ENCODE assay signal across 8 mouse cellular contexts in the genomic region with DNA sequence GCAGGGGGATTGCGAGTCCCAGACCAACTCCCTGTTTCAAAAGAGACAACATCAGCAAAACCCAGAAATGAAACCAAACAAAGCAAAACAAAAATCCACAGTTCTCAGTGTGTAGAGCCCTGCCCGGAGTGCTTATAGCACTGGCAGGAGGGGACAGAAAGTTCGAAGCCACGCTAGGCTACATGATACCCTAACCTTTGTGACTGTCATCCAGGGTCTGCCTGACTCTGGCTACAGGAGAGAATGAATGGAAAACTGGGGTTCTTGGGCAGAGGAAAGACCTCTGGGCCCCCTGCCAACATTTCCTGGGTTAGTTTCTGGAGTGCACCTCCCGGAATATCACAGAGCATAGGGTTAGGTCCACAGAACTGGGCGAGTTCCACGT. TPM values are rescaled to one million over a fixed set of nuclear protein-coding genes. Genes with fewer than 3 reads are reported as not detected.
A peak's percentile ranks its signal among the peaks of the same experiment; 100 is the strongest.
DNase-seq lines count a peak whose midpoint lies in the region; ATAC-seq and TF ChIP-seq lines count a peak whose summit lies in the region.

No protein-coding gene starts in this region.

- TF ChIP-seq EP300 in liver, postnatal 0 days (IDR thresholded peaks at IDR 0.05; ENCODE audit: low read depth) = no peak
- TF ChIP-seq EP300 in stomach, postnatal 0 days (optimal IDR thresholded peaks at IDR 0.05) = no peak

- no peak for DNase-seq in spleen, adult 2 months (ENCODE audit: low read depth in 1 of 2, low spot score in 2 of 2)
- DNase-seq in spleen, postnatal 4 days (ENCODE audit: low spot score in 2 of 2) = no peak
- no peak for DNase-seq in embryonic facial prominence, embryonic 11.5 days (ENCODE audit: low spot score)
- no peak for DNase-seq in liver, postnatal 0 days
- no peak for DNase-seq in stomach, postnatal 0 days (ENCODE audit: low spot score)
- DNase-seq in embryo, embryonic 10 days (ENCODE audit: low spot score) = no peak
- DNase-seq in spleen, adult 12 weeks (ENCODE audit: low spot score) = no peak

- no peaks in the 10 kb centered on the region for H3K36me3 ChIP-seq in spleen, adult 2 months (ENCODE audit: control insufficient read depth, insufficient read depth, low read length)
- H3K36me3 ChIP-seq in embryonic facial prominence, embryonic 11.5 days (replicated peaks; ENCODE audit: control insufficient read depth, insufficient read depth, low read depth, low read length) = peaks cover 2% of the 10 kb centered on the region
- H3K36me3 ChIP-seq in hindbrain, embryonic 12.5 days = peaks cover 31% of the 10 kb centered on the region
- H3K36me3 ChIP-seq in liver, postnatal 0 days (replicated peaks; ENCODE audit: insufficient read depth, low read length) = 0 out of 2 replicates have a peak, but pooled peaks cover 5% of the 10 kb centered on the region
- H3K36me3 ChIP-seq in stomach, postnatal 0 days (ENCODE audit: control insufficient read depth, insufficient read depth, low read length) = peaks cover under 1% of the 10 kb centered on the region; the same call in 1 of the 2 replicates

- 32% methylated on average over 7 of the region's 7 CpGs for WGBS in spleen, adult 2 months
- WGBS in embryonic facial prominence, embryonic 11.5 days = 70% methylated on average over 7 of the region's 7 CpGs
- WGBS in hindbrain, embryonic 12.5 days = 67% methylated on average over 7 of the region's 7 CpGs
- 41% methylated on average over 7 of the region's 7 CpGs for WGBS in liver, postnatal 0 days (ENCODE audit: insufficient replicate concordance)
- WGBS in stomach, postnatal 0 days = 41% methylated on average over 7 of the region's 7 CpGs

- H3K9me3 ChIP-seq in embryonic facial prominence, embryonic 11.5 days (replicated peaks; ENCODE audit: control insufficient read depth, low read length) = no peaks in the 10 kb centered on the region
- H3K9me3 ChIP-seq in hindbrain, embryonic 12.5 days (replicated peaks) = no peaks in the 10 kb centered on the region
- H3K9me3 ChIP-seq in liver, postnatal 0 days (ENCODE audit: low read length) = no peaks in the 10 kb centered on the region
- no peaks in the 10 kb centered on the region for H3K9me3 ChIP-seq in stomach, postnatal 0 days (ENCODE audit: control insufficient read depth, low read length)

- peak overlapping the region; percentile 74 for H3K4me2 ChIP-seq in embryonic facial prominence, embryonic 11.5 days (ENCODE audit: low read depth, low read length)
- H3K4me2 ChIP-seq in hindbrain, embryonic 12.5 days (replicated peaks) = peak overlapping the region; percentile 76
- H3K4me2 ChIP-seq in liver, postnatal 0 days (ENCODE audit: low read depth, low read length) = peak overlapping the region; percentile 93
- H3K4me2 ChIP-seq in stomach, postnatal 0 days (replicated peaks; ENCODE audit: low read depth) = peak overlapping the region; percentile 81

- peak overlapping the region; percentile 91 for H3K4me3 ChIP-seq in spleen, adult 2 months (ENCODE audit: extremely low read depth, insufficient read depth, insufficient read length)
- peak overlapping the region; percentile 79 for H3K4me3 ChIP-seq in embryonic facial prominence, embryonic 11.5 days (ENCODE audit: low read depth, low read length)
- peak overlapping the region; percentile 69 for H3K4me3 ChIP-seq in hindbrain, embryonic 12.5 days
- peak overlapping the region; percentile 80 for H3K4me3 ChIP-seq in liver, postnatal 0 days (ENCODE audit: low read depth, low read length)
- peak overlapping the region; percentile 76 for H3K4me3 ChIP-seq in stomach, postnatal 0 days (ENCODE audit: low read depth, low read length)

- no peak for TF ChIP-seq POLR2A in spleen, adult 2 months (IDR thresholded peaks at IDR 0.05; ENCODE audit: low read depth, low read length)

- H3K27ac ChIP-seq in spleen, adult 2 months (ENCODE audit: insufficient read depth, low read length) = peak overlapping the region; percentile 87
- peak overlapping the region; percentile 79 for H3K27ac ChIP-seq in embryonic facial prominence, embryonic 11.5 days (replicated peaks; ENCODE audit: low read depth, low read length)
- peak overlapping the region; percentile 92 for H3K27ac ChIP-seq in hindbrain, embryonic 12.5 days
- H3K27ac ChIP-seq in liver, postnatal 0 days (ENCODE audit: low read depth) = peak overlapping the region; percentile 91
- H3K27ac ChIP-seq in stomach, postnatal 0 days (replicated peaks) = peak overlapping the region; percentile 86

- peak overlapping the region; percentile 85 for H3K9ac ChIP-seq in embryonic facial prominence, embryonic 11.5 days (replicated peaks; ENCODE audit: low read length)
- peak overlapping the region; percentile 86 for H3K9ac ChIP-seq in hindbrain, embryonic 12.5 days
- peak overlapping the region; percentile 73 for H3K9ac ChIP-seq in liver, postnatal 0 days (replicated peaks)
- peak overlapping the region; percentile 61 for H3K9ac ChIP-seq in stomach, postnatal 0 days (ENCODE audit: low read length)

- no peak for TF ChIP-seq CTCF in spleen, adult 2 months (IDR thresholded peaks at IDR 0.05; ENCODE audit: extremely low read depth, insufficient read depth, insufficient read length, insufficient replicate concordance)
- no peak for TF ChIP-seq CTCF in liver, postnatal 0 days (IDR thresholded peaks at IDR 0.05; ENCODE audit: low read depth)
- no peak for TF ChIP-seq CTCF in stomach, postnatal 0 days (IDR thresholded peaks at IDR 0.05; ENCODE audit: low read depth)

- peaks cover 4% of the 10 kb centered on the region; the same call in 1 of the 2 replicates for H3K4me1 ChIP-seq in spleen, adult 2 months (ENCODE audit: control insufficient read depth, insufficient read depth, insufficient read length)
- H3K4me1 ChIP-seq in embryonic facial prominence, embryonic 11.5 days (ENCODE audit: control insufficient read depth, insufficient read depth, low read length) = peaks cover 3% of the 10 kb centered on the region
- H3K4me1 ChIP-seq in hindbrain, embryonic 12.5 days = peaks cover 19% of the 10 kb centered on the region
- H3K4me1 ChIP-seq in liver, postnatal 0 days (ENCODE audit: insufficient read depth) = peaks cover 17% of the 10 kb centered on the region
- H3K4me1 ChIP-seq in stomach, postnatal 0 days (replicated peaks; ENCODE audit: control insufficient read depth, insufficient read depth) = peaks cover 6% of the 10 kb centered on the region

- no peak for ATAC-seq in embryonic facial prominence, embryonic 11.5 days (replicated peaks; ENCODE audit: insufficient number of reproducible peaks, low FRiP score, low TSS enrichment, low read depth)
- peak; percentile 57 for ATAC-seq in hindbrain, embryonic 12.5 days (ENCODE audit: low FRiP score)
- ATAC-seq in liver, postnatal 0 days = peak; percentile 35
- ATAC-seq in stomach, postnatal 0 days (ENCODE audit: low FRiP score, low TSS enrichment) = peak; percentile 25

- H3K27me3 ChIP-seq in spleen, adult 2 months (ENCODE audit: control insufficient read depth, insufficient read depth, low read length) = no peaks in the 10 kb centered on the region
- H3K27me3 ChIP-seq in embryonic facial prominence, embryonic 11.5 days (ENCODE audit: control insufficient read depth, insufficient read depth, low read length) = no peaks in the 10 kb centered on the region
- H3K27me3 ChIP-seq in hindbrain, embryonic 12.5 days = peaks cover 6% of the 10 kb centered on the region; the same call in 1 of the 2 replicates
- H3K27me3 ChIP-seq in liver, postnatal 0 days (ENCODE audit: insufficient read depth, low read length) = no peaks in the 10 kb centered on the region
- no peaks in the 10 kb centered on the region for H3K27me3 ChIP-seq in stomach, postnatal 0 days (ENCODE audit: control insufficient read depth, insufficient read depth, low read length)

RNA-seq across cellular contexts. Expression of gene Sirt6, which starts 0.2 kb away (rescaled TPM):
- polyA plus RNA-seq in spleen, adult 2 months (2012; rRNA removed) = 30.3 and 39.4 TPM in 2 replicates
- 37.8 and 39.8 TPM in 2 replicates for polyA plus RNA-seq in embryonic facial prominence, embryonic 11.5 days (2014; fragmentation: Nextera tagmentation; extraction: Ambion mirVana)
- 52.7 and 55.5 TPM in 2 replicates for polyA plus RNA-seq in hindbrain, embryonic 12.5 days (2016; fragmentation: Nextera tagmentation; extraction: Ambion mirVana)
- polyA plus RNA-seq in liver, postnatal 0 days (2015; fragmentation: Nextera tagmentation; extraction: Ambion mirVana) = 4.5 and 6.1 TPM in 2 replicates
- polyA plus RNA-seq in stomach, postnatal 0 days (2015; fragmentation: Nextera tagmentation; extraction: Ambion mirVana) = 15.1 and 15.6 TPM in 2 replicates

RNA-seq across cellular contexts. Expression of gene Ankrd24, which starts 0.5 kb away (rescaled TPM):
- polyA plus RNA-seq in spleen, adult 2 months (2012; rRNA removed) = 14.0 and 17.8 TPM in 2 replicates
- polyA plus RNA-seq in embryonic facial prominence, embryonic 11.5 days (2014; fragmentation: Nextera tagmentation; extraction: Ambion mirVana) = 3.2 and 4.1 TPM in 2 replicates
- polyA plus RNA-seq in hindbrain, embryonic 12.5 days (2016; fragmentation: Nextera tagmentation; extraction: Ambion mirVana) = 8.6 and 10.5 TPM in 2 replicates
- polyA plus RNA-seq in liver, postnatal 0 days (2015; fragmentation: Nextera tagmentation; extraction: Ambion mirVana) = 1.8 and 2.1 TPM in 2 replicates
- polyA plus RNA-seq in stomach, postnatal 0 days (2015; fragmentation: Nextera tagmentation; extraction: Ambion mirVana) = 3.3 and 5.3 TPM in 2 replicates

RNA-seq across cellular contexts. Expression of gene Gm10778, which starts 21.0 kb away (rescaled TPM):
- 0.29 and 0.40 TPM in 2 replicates for polyA plus RNA-seq in spleen, adult 2 months (2012; rRNA removed)
- polyA plus RNA-seq in embryonic facial prominence, embryonic 11.5 days (2014; fragmentation: Nextera tagmentation; extraction: Ambion mirVana) = 5.1 and 5.2 TPM in 2 replicates
- polyA plus RNA-seq in hindbrain, embryonic 12.5 days (2016; fragmentation: Nextera tagmentation; extraction: Ambion mirVana) = 5.2 and 5.6 TPM in 2 replicates
- polyA plus RNA-seq in liver, postnatal 0 days (2015; fragmentation: Nextera tagmentation; extraction: Ambion mirVana) = 1.1 and 1.2 TPM in 2 replicates
- polyA plus RNA-seq in stomach, postnatal 0 days (2015; fragmentation: Nextera tagmentation; extraction: Ambion mirVana) = 2.4 TPM in 2 replicates

RNA-seq across cellular contexts. Expression of gene BC025920, which starts 21.8 kb away (rescaled TPM):
- 1.8 TPM in 2 replicates for polyA plus RNA-seq in spleen, adult 2 months (2012; rRNA removed)
- polyA plus RNA-seq in embryonic facial prominence, embryonic 11.5 days (2014; fragmentation: Nextera tagmentation; extraction: Ambion mirVana) = 0.52 and 0.70 TPM in 2 replicates
- polyA plus RNA-seq in hindbrain, embryonic 12.5 days (2016; fragmentation: Nextera tagmentation; extraction: Ambion mirVana) = 1.2 and 1.3 TPM in 2 replicates
- 0.13 TPM in 2 replicates for polyA plus RNA-seq in liver, postnatal 0 days (2015; fragmentation: Nextera tagmentation; extraction: Ambion mirVana)
- polyA plus RNA-seq in stomach, postnatal 0 days (2015; fragmentation: Nextera tagmentation; extraction: Ambion mirVana) = 0.24 and 0.35 TPM in 2 replicates

RNA-seq across cellular contexts. Expression of gene Tle6, which starts 27.0 kb away (rescaled TPM):
- 14.3 and 15.6 TPM in 2 replicates for polyA plus RNA-seq in spleen, adult 2 months (2012; rRNA removed)
- 7.1 and 10.7 TPM in 2 replicates for polyA plus RNA-seq in embryonic facial prominence, embryonic 11.5 days (2014; fragmentation: Nextera tagmentation; extraction: Ambion mirVana)
- polyA plus RNA-seq in hindbrain, embryonic 12.5 days (2016; fragmentation: Nextera tagmentation; extraction: Ambion mirVana) = 8.2 and 8.3 TPM in 2 replicates
- polyA plus RNA-seq in liver, postnatal 0 days (2015; fragmentation: Nextera tagmentation; extraction: Ambion mirVana) = 2.9 and 3.0 TPM in 2 replicates
- 7.6 and 8.9 TPM in 2 replicates for polyA plus RNA-seq in stomach, postnatal 0 days (2015; fragmentation: Nextera tagmentation; extraction: Ambion mirVana)
